Mouse (Mus musculus) cerebellum, postnatal 4 days (tissue): ENCODE measurements around the gene Atf7ip2.

Experiments used
- DNase-seq, 2 experiments: peaks; one replicate each; pipeline ENCODE4 v3.0.0; 2022; ENCODE audit warnings: low spot score in 2 of 2, mixed read lengths in 1 of 2

The Atf7ip2 gene

GRCm38 (mm10) chr16:10297696-10298644, 105.5 kb downstream of the Atf7ip2 start:
- DNase-seq = peak in 1 of 2 experiments; percentile 16

- no peak for DNase-seq
These were observed 107.1 kb downstream of the Atf7ip2 start for GRCm38 (mm10) chr16:10299637-10300036.

- no peak for DNase-seq
These were observed 108.0 kb downstream of the Atf7ip2 start for GRCm38 (mm10) chr16:10300231-10301186.
